Mouse (Mus musculus) CH12.LX (cell line): ENCODE data around the gene Selenow. TPM values are rescaled to one million over a fixed set of nuclear protein-coding genes. Genes with fewer than 3 reads are reported as not detected.

Experiments used
- DNase-seq: peaks from one replicate; pipeline ENCODE4 v3.0.0-alpha.2; 2013; ENCODE audit errors: extremely low read depth
- H3K27ac ChIP-seq: 2 replicates; pipeline ENCODE4 v1.5.1; 2012; ENCODE audit warnings: low read depth, mild to moderate bottlenecking, control low read depth, moderate library complexity; ENCODE audit not compliant: insufficient read depth
- H3K27me3 ChIP-seq: replicated peaks from 2 replicates; pipeline ENCODE3; 2012; ENCODE audit warnings: inconsistent platforms
- H3K36me3 ChIP-seq, 2 experiments: replicated peaks in 1 of 2; 2 replicates each; pipeline versions ENCODE3 to v1.6.1; 2012; ENCODE audit warnings: inconsistent platforms in 1 of 2, low read length in 1 of 2, mild to moderate bottlenecking in 1 of 2, mixed read lengths in 1 of 2, moderate library complexity in 1 of 2; ENCODE audit not compliant: control insufficient read depth in 1 of 2, insufficient read depth in 1 of 2
- H3K4me1 ChIP-seq, 2 experiments: 2 replicates each; pipeline ENCODE4 v1.6.1; 2012; ENCODE audit warnings: inconsistent platforms in 1 of 2, moderate library complexity in 1 of 2; ENCODE audit not compliant: insufficient read depth in 2 of 2, control insufficient read depth in 1 of 2
- H3K4me2 ChIP-seq: 2 replicates; pipeline ENCODE4 v1.6.1; 2012; ENCODE audit warnings: low read depth, mild to moderate bottlenecking, control low read depth; ENCODE audit not compliant: poor library complexity, insufficient read depth, severe bottlenecking
- H3K4me3 ChIP-seq, 3 experiments: fragments of 150-350 bp in 1 of 3; sonication (generic) in 1 of 3; replicated peaks in 1 of 3; 2 replicates each; pipeline versions ENCODE3 to v1.5.1; 2011 to 2012; ENCODE audit warnings: low read depth in 2 of 3, low read length in 2 of 3, mild to moderate bottlenecking in 2 of 3, moderate library complexity in 2 of 3, control low read depth in 1 of 3, improper control_type of control experiment in 1 of 3, inconsistent platforms in 1 of 3, mixed read lengths in 1 of 3; ENCODE audit not compliant: poor library complexity in 1 of 3
- H3K79me2 ChIP-seq: replicated peaks from 2 replicates; pipeline ENCODE4 v1.6.1; 2012; ENCODE audit warnings: mild to moderate bottlenecking, moderate library complexity; ENCODE audit not compliant: control insufficient read depth, poor library complexity, insufficient read depth, severe bottlenecking; ENCODE audit errors: extremely low read depth
- H3K9ac ChIP-seq: 2 replicates; pipeline ENCODE4 v1.6.1; 2012; ENCODE audit warnings: low read depth, mild to moderate bottlenecking, control low read depth, moderate library complexity; ENCODE audit not compliant: insufficient read depth
- H3K9me3 ChIP-seq: replicated peaks from 2 replicates; pipeline ENCODE3; 2012; ENCODE audit warnings: low read length, inconsistent platforms, mixed read lengths
- BHLHE40 ChIP-seq: IDR thresholded peaks from 2 replicates; pipeline ENCODE4 v1.6.1; 2011; ENCODE audit warnings: mild to moderate bottlenecking, low read depth, low read length, improper control_type of control experiment
- CHD1 ChIP-seq: IDR thresholded peaks from 2 replicates; pipeline ENCODE4 v1.6.1; 2012; ENCODE audit warnings: low read depth, low read length, improper control_type of control experiment, inconsistent platforms
- CHD2 ChIP-seq: IDR thresholded peaks from 2 replicates; pipeline ENCODE4 v1.6.1; 2011; ENCODE audit warnings: low read length, improper control_type of control experiment
- CTCF ChIP-seq, 2 experiments: IDR thresholded peaks in 1 of 2; conservative IDR thresholded peaks in 1 of 2; 2 replicates each; pipeline ENCODE4 v1.5.1; 2011 to 2012; ENCODE audit warnings: low read depth in 2 of 2, low read length in 2 of 2, improper control_type of control experiment in 1 of 2, inconsistent platforms in 1 of 2, mild to moderate bottlenecking in 1 of 2, moderate library complexity in 1 of 2
- ELF1 ChIP-seq: IDR thresholded peaks from 2 replicates; pipeline ENCODE4 v1.6.1; 2014; ENCODE audit warnings: low read depth, mild to moderate bottlenecking, inconsistent platforms, low read length, improper control_type of control experiment
- EP300 ChIP-seq: IDR thresholded peaks from 2 replicates; pipeline ENCODE4 v1.6.1; 2011; ENCODE audit warnings: low read length, improper control_type of control experiment
- GABPA ChIP-seq: IDR thresholded peaks from 2 replicates; pipeline ENCODE4 v1.6.1; 2012; ENCODE audit warnings: low read depth, low read length, improper control_type of control experiment, inconsistent platforms; ENCODE audit not compliant: insufficient replicate concordance
- HCFC1 ChIP-seq: IDR thresholded peaks from 2 replicates; pipeline ENCODE4 v1.6.1; 2012; ENCODE audit warnings: low read depth, mild to moderate bottlenecking, inconsistent platforms, low read length, improper control_type of control experiment
- JUND ChIP-seq: conservative IDR thresholded peaks from 2 replicates; pipeline ENCODE4 v1.6.1; 2011; ENCODE audit warnings: low read depth, low read length, improper control_type of control experiment
- KAT2A ChIP-seq: IDR thresholded peaks from 2 replicates; pipeline ENCODE4 v1.6.1; 2012; ENCODE audit warnings: low read length, improper control_type of control experiment, inconsistent platforms; ENCODE audit not compliant: insufficient replicate concordance
- MAFK ChIP-seq: IDR thresholded peaks from 2 replicates; pipeline ENCODE4 v1.6.1; 2011; ENCODE audit warnings: low read length, improper control_type of control experiment; ENCODE audit not compliant: insufficient replicate concordance
- MEF2A ChIP-seq: IDR thresholded peaks from 2 replicates; pipeline ENCODE4 v1.6.1; 2014; ENCODE audit warnings: low read depth, mild to moderate bottlenecking, inconsistent platforms, low read length, improper control_type of control experiment, borderline replicate concordance
- MXI1 ChIP-seq: IDR thresholded peaks from 2 replicates; pipeline ENCODE4 v1.6.1; 2011; ENCODE audit warnings: mild to moderate bottlenecking, low read depth, low read length, improper control_type of control experiment
- MYC ChIP-seq: IDR thresholded peaks from 2 replicates; pipeline ENCODE4 v1.6.1; 2011; ENCODE audit warnings: low read depth, mild to moderate bottlenecking, improper control_type of control experiment, low read length
- NELFE ChIP-seq: IDR thresholded peaks from 2 replicates; pipeline ENCODE4 v1.6.1; 2011; ENCODE audit warnings: low read depth, low read length, improper control_type of control experiment
- RCOR1 ChIP-seq: conservative IDR thresholded peaks from 2 replicates; pipeline ENCODE4 v1.6.1; 2012; ENCODE audit warnings: low read depth, mild to moderate bottlenecking, inconsistent platforms, low read length, improper control_type of control experiment
- SIN3A ChIP-seq: IDR thresholded peaks from 2 replicates; pipeline ENCODE4 v1.6.1; 2012; ENCODE audit warnings: low read length, improper control_type of control experiment, inconsistent platforms
- SMC3 ChIP-seq: IDR thresholded peaks from 2 replicates; pipeline ENCODE4 v1.6.1; 2011; ENCODE audit warnings: low read depth, low read length, improper control_type of control experiment
- UBTF ChIP-seq: IDR thresholded peaks from 2 replicates; pipeline ENCODE4 v1.6.1; 2012; ENCODE audit warnings: low read depth, mild to moderate bottlenecking, inconsistent platforms, low read length, improper control_type of control experiment, moderate library complexity
- USF2 ChIP-seq: conservative IDR thresholded peaks from 2 replicates; pipeline ENCODE4 v1.6.1; 2011; ENCODE audit warnings: low read depth, low read length, improper control_type of control experiment
- dilution Hi-C: fragments of 300-500 bp; cut with MboI; formaldehyde crosslinking; loops from 2 replicates; pipeline ENCODE4 v1.14.3; 2020; ENCODE audit warnings: low sequenced_read_pairs; ENCODE audit not compliant: extremely low pct_unique_long_range_greater_than_20kb, extremely low pct_ligation_motif_present
- in situ Hi-C: fragments of 300-500 bp; cut with MboI; formaldehyde crosslinking; loops from 3 replicates; pipeline ENCODE4 v1.14.3; 2019; ENCODE audit warnings: low sequenced_read_pairs, low pct_ligation_motif_present, low pct_unique_long_range_greater_than_20kb, mixed read lengths
- polyA plus RNA-seq: library from polyadenylated mRNA; unstranded; fragments of >175 nt; gene quantifications from 2 replicates; pipeline ENCODE4 v1.2.1, GENCODE M21; 2012; ENCODE audit warnings: low read depth; ENCODE audit not compliant: insufficient read length
- total RNA-seq, 2 experiments: library from RNA; depleted of rRNA; stranded (reverse); fragments of 300-350 nt in 1 of 2; fragments of >200 nt in 1 of 2; gene quantifications; 2 replicates each; pipeline ENCODE4 v1.2.3; 2012 to 2014

Gene Selenow
- total and polyA plus RNA-seq, 3 experiments = 44.9 to 257 (median 65.2) TPM

GRCm38 (mm10) chr7:15879756-15880155 is 42.4 kb downstream of the Selenow start, which contains the start of gene Crx:
Gene Crx (minus strand): TSS chr7:15879968.
- H3K79me2 ChIP-seq = no peaks in the 10 kb centered on the region
- H3K9ac ChIP-seq = no peak within 1 kb of the TSS
- in situ Hi-C loops = no loop called here
- no peak within 1 kb of the TSS for H3K27ac ChIP-seq
- H3K4me1 ChIP-seq = no peaks in the 10 kb centered on the region
- no peak within 1 kb of the TSS for H3K4me3 ChIP-seq
- H3K36me3 ChIP-seq = no peaks in the 10 kb centered on the region
- dilution Hi-C loops = no loop called here
- DNase-seq = no peak
- TF ChIP-seq SIN3A (no peak), CHD2 (no peak), JUND (no peak), SMC3 (no peak), BHLHE40 (no peak), CTCF (conservative IDR thresholded peaks at IDR 0.05 in 1 of 2, IDR thresholded peaks at IDR 0.05 in 1 of 2; ENCODE audit: low read depth in 2 of 2, low read length in 2 of 2) (no peak), KAT2A (no peak), MEF2A (no peak), MYC (no peak), GABPA (no peak), UBTF (no peak), EP300 (no peak), HCFC1 (no peak), USF2 (no peak), ELF1 (no peak), NELFE (no peak), MAFK (no peak), RCOR1 (no peak), CHD1 (no peak), MXI1 (no peak)
- H3K9me3 ChIP-seq = no peaks in the 10 kb centered on the region
- no peak within 1 kb of the TSS for H3K4me2 ChIP-seq
- peaks cover 77% of the 10 kb centered on the region for H3K27me3 ChIP-seq

Other genes with a start within 250 kb of the Selenow start
- not detected in 2 replicates for gene Obox5, start 172.3 kb downstream of the Selenow start, total RNA-seq (2012; rRNA removed)
- gene Obox5, start 172.3 kb downstream of the Selenow start, total RNA-seq (2014; rRNA removed) = not detected in 2 replicates
- not detected in 2 replicates for gene Obox5, start 172.3 kb downstream of the Selenow start, polyA plus RNA-seq
- gene Obox6, start 82.7 kb downstream of the Selenow start, total RNA-seq (2012; rRNA removed) = not detected in 2 replicates
- gene Obox6, start 82.7 kb downstream of the Selenow start, total RNA-seq (2014; rRNA removed) = not detected in 2 replicates
- not detected in 2 replicates for gene Obox6, start 82.7 kb downstream of the Selenow start, polyA plus RNA-seq
- not detected in 2 replicates for gene Crx, start 42.4 kb downstream of the Selenow start, total RNA-seq (2012; rRNA removed)
- gene Crx, start 42.4 kb downstream of the Selenow start, total RNA-seq (2014; rRNA removed) = not detected in 2 replicates
- not detected in 2 replicates for gene Crx, start 42.4 kb downstream of the Selenow start, polyA plus RNA-seq
- gene Crxos, start 39.8 kb downstream of the Selenow start, total RNA-seq (2012; rRNA removed) = 0.71 TPM in 1 of 2 replicates, not detected in the other
- 1.1 and 1.7 TPM in 2 replicates for gene Crxos, start 39.8 kb downstream of the Selenow start, total RNA-seq (2014; rRNA removed)
- gene Crxos, start 39.8 kb downstream of the Selenow start, polyA plus RNA-seq = 0.94 and 1.5 TPM in 2 replicates
- gene Nop53, start 23.7 kb upstream of the Selenow start, total RNA-seq (2012; rRNA removed) = 234 and 310 TPM in 2 replicates
- gene Nop53, start 23.7 kb upstream of the Selenow start, total RNA-seq (2014; rRNA removed) = 171 and 199 TPM in 2 replicates
- 291 and 339 TPM in 2 replicates for gene Nop53, start 23.7 kb upstream of the Selenow start, polyA plus RNA-seq
- 4.7 and 7.0 TPM in 2 replicates for gene Ehd2, start 45.2 kb upstream of the Selenow start, total RNA-seq (2012; rRNA removed)
- 1.1 and 1.2 TPM in 2 replicates for gene Ehd2, start 45.2 kb upstream of the Selenow start, total RNA-seq (2014; rRNA removed)
- gene Ehd2, start 45.2 kb upstream of the Selenow start, polyA plus RNA-seq = 4.4 and 5.2 TPM in 2 replicates
- gene Bicra, start 125.5 kb upstream of the Selenow start, total RNA-seq (2012; rRNA removed) = 1.9 and 2.2 TPM in 2 replicates
- 0.31 and 0.32 TPM in 2 replicates for gene Bicra, start 125.5 kb upstream of the Selenow start, total RNA-seq (2014; rRNA removed)
- 9.8 and 10.2 TPM in 2 replicates for gene Bicra, start 125.5 kb upstream of the Selenow start, polyA plus RNA-seq
- 0.08 TPM in 1 of 2 replicates, not detected in the other for gene Zfp541, start 139.4 kb upstream of the Selenow start, total RNA-seq (2012; rRNA removed)
- 0.12 TPM in 1 of 2 replicates, not detected in the other for gene Zfp541, start 139.4 kb upstream of the Selenow start, total RNA-seq (2014; rRNA removed)
- 0.05 TPM in 1 of 2 replicates, not detected in the other for gene Zfp541, start 139.4 kb upstream of the Selenow start, polyA plus RNA-seq
- gene Napa, start 176.1 kb upstream of the Selenow start, total RNA-seq (2012; rRNA removed) = 80.0 and 84.8 TPM in 2 replicates
- gene Napa, start 176.1 kb upstream of the Selenow start, total RNA-seq (2014; rRNA removed) = 97.5 and 106 TPM in 2 replicates
- gene Napa, start 176.1 kb upstream of the Selenow start, polyA plus RNA-seq = 111 and 112 TPM in 2 replicates
- gene Kptn, start 197.5 kb upstream of the Selenow start, total RNA-seq (2012; rRNA removed) = 17.5 and 19.1 TPM in 2 replicates
- gene Kptn, start 197.5 kb upstream of the Selenow start, total RNA-seq (2014; rRNA removed) = 25.4 and 25.8 TPM in 2 replicates
- gene Kptn, start 197.5 kb upstream of the Selenow start, polyA plus RNA-seq = 14.2 and 14.5 TPM in 2 replicates
- gene Slc8a2, start 207.4 kb upstream of the Selenow start, total RNA-seq (2012; rRNA removed) = 0.04 TPM in 2 replicates
- gene Slc8a2, start 207.4 kb upstream of the Selenow start, total RNA-seq (2014; rRNA removed) = not detected in 2 replicates
- gene Slc8a2, start 207.4 kb upstream of the Selenow start, polyA plus RNA-seq = 0.08 and 0.10 TPM in 2 replicates